Comparison of ENCODE assay signal across 8 mouse cellular contexts in the genomic region with DNA sequence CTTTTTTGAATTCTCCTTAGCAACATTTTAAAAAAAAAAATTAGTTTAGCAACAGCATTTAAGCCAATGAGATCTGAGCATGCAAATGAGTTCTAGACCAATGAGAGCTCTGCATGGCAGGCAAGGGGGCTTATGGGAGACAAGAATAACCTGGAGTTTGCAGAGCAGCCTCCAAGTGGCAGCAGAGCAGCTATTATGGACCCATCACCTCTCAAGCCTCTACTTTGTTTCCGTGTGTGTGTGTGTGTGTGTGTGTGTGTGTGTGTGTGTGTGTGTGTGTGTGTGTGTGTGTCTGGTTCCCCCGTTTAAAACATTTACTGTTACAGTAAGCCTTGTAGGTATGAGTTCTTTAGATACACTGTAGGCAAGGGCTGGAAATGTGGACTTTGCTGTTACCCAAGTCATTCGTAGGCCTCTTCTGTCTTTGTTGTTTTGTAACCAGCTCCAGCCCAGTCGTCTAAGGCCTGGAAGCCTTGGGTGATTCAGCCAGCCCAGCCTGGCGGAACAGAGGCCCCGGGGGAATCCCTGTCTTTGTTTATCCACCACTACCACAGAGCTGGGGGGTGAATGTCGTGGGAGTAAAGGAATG. TPM values are rescaled to one million over a fixed set of nuclear protein-coding genes. Genes with fewer than 3 reads are reported as not detected.
A peak's percentile ranks its signal among the peaks of the same experiment; 100 is the strongest.
DNase-seq lines count a peak whose midpoint lies in the region; ATAC-seq and TF ChIP-seq lines count a peak whose summit lies in the region.

No protein-coding gene starts in this region.

- no peak overlapping the region for H3K4me2 ChIP-seq in intestine, postnatal 0 days (replicated peaks; ENCODE audit: low read depth)
- H3K4me2 ChIP-seq in midbrain, embryonic 12.5 days (replicated peaks) = peak overlapping the region; percentile 36

- H3K9me3 ChIP-seq in intestine, postnatal 0 days (ENCODE audit: control insufficient read depth) = no peaks in the 10 kb centered on the region
- H3K9me3 ChIP-seq in limb, embryonic 10.5 days (replicated peaks) = no peaks in the 10 kb centered on the region
- no peaks in the 10 kb centered on the region for H3K9me3 ChIP-seq in midbrain, embryonic 12.5 days

- peak; percentile 77 for TF ChIP-seq CTCF in intestine, postnatal 0 days (IDR thresholded peaks at IDR 0.05; ENCODE audit: low read depth)

- H3K36me3 ChIP-seq in intestine, postnatal 0 days (ENCODE audit: control insufficient read depth, insufficient read depth) = 0 out of 2 replicates have a peak, but pooled peaks cover 5% of the 10 kb centered on the region
- peaks cover 67% of the 10 kb centered on the region for H3K36me3 ChIP-seq in limb, embryonic 10.5 days
- peaks cover 13% of the 10 kb centered on the region; the same call in 1 of the 2 replicates for H3K36me3 ChIP-seq in midbrain, embryonic 12.5 days

- no peaks in the 10 kb centered on the region; the same call in 1 of the 2 replicates for H3K4me1 ChIP-seq in intestine, postnatal 0 days (replicated peaks; ENCODE audit: control insufficient read depth, insufficient read depth, low read length)
- peaks cover 37% of the 10 kb centered on the region for H3K4me1 ChIP-seq in limb, embryonic 10.5 days
- peaks cover 18% of the 10 kb centered on the region for H3K4me1 ChIP-seq in midbrain, embryonic 12.5 days

- peak; percentile 93 for ATAC-seq in intestine, postnatal 0 days
- ATAC-seq in midbrain, embryonic 12.5 days (ENCODE audit: low FRiP score, low read depth) = peak; percentile 95

- peak overlapping the region; percentile 41; the same call in 1 of the 2 replicates for H3K27ac ChIP-seq in intestine, postnatal 0 days (ENCODE audit: low read depth, low read length)
- peak overlapping the region; percentile 80 for H3K27ac ChIP-seq in limb, embryonic 10.5 days
- peak overlapping the region; percentile 76 for H3K27ac ChIP-seq in midbrain, embryonic 12.5 days (replicated peaks)

- no peaks in the 10 kb centered on the region for H3K27me3 ChIP-seq in intestine, postnatal 0 days (replicated peaks; ENCODE audit: control insufficient read depth, insufficient read depth, low read length)
- H3K27me3 ChIP-seq in limb, embryonic 10.5 days (ENCODE audit: low read depth, poor library complexity, severe bottlenecking) = no peaks in the 10 kb centered on the region
- H3K27me3 ChIP-seq in midbrain, embryonic 12.5 days = no peaks in the 10 kb centered on the region

- no peak overlapping the region for H3K4me3 ChIP-seq in intestine, postnatal 0 days (ENCODE audit: low read depth, low read length)
- H3K4me3 ChIP-seq in limb, embryonic 10.5 days = no peak overlapping the region
- no peak overlapping the region for H3K4me3 ChIP-seq in midbrain, embryonic 12.5 days

- peak; percentile 68 for DNase-seq in urinary bladder, postnatal 14 days (ENCODE audit: low spot score)
- DNase-seq in urinary bladder, postnatal 25 days (ENCODE audit: low spot score) = no peak
- DNase-seq in embryo, embryonic 11.5 days (ENCODE audit: low read depth, low spot score) = peak; percentile 56
- peak; percentile 99 for DNase-seq in heart, adult 11 months
- peak; percentile 53 for DNase-seq in limb, embryonic 10.5 days (ENCODE audit: low spot score)
- DNase-seq in skeletal muscle tissue, adult 2 months (ENCODE audit: low read depth, low spot score) = peak; percentile 83

- 13% methylated on average over 7 of the region's 7 CpGs for WGBS in intestine, postnatal 0 days
- WGBS in limb, embryonic 10.5 days = 59% methylated on average over 7 of the region's 7 CpGs
- 22% methylated on average over 7 of the region's 7 CpGs for WGBS in midbrain, embryonic 12.5 days

- H3K9ac ChIP-seq in intestine, postnatal 0 days (ENCODE audit: low read depth, low read length) = no peak overlapping the region
- H3K9ac ChIP-seq in midbrain, embryonic 12.5 days (replicated peaks) = no peak overlapping the region

RNA-seq across cellular contexts. Expression of a gene that starts 37.8 kb away (rescaled TPM):
- polyA plus RNA-seq in intestine, postnatal 0 days (2015; fragmentation: Nextera tagmentation; extraction: Ambion mirVana) = 125 and 139 TPM in 2 replicates
- polyA plus RNA-seq in limb, embryonic 10.5 days (2016; fragmentation: Nextera tagmentation; extraction: Ambion mirVana) = 160 and 215 TPM in 2 replicates
- 169 and 215 TPM in 2 replicates for polyA plus RNA-seq in midbrain, embryonic 12.5 days (2016; fragmentation: Nextera tagmentation; extraction: Ambion mirVana)

RNA-seq across cellular contexts. Expression of a gene that starts 46.5 kb away (rescaled TPM):
- 6.2 and 6.6 TPM in 2 replicates for polyA plus RNA-seq in intestine, postnatal 0 days (2015; fragmentation: Nextera tagmentation; extraction: Ambion mirVana)
- polyA plus RNA-seq in limb, embryonic 10.5 days (2016; fragmentation: Nextera tagmentation; extraction: Ambion mirVana) = not detected in 2 replicates
- 0.27 and 0.63 TPM in 2 replicates for polyA plus RNA-seq in midbrain, embryonic 12.5 days (2016; fragmentation: Nextera tagmentation; extraction: Ambion mirVana)

RNA-seq across cellular contexts. Expression of a gene that starts 53.7 kb away (rescaled TPM):
- 27.6 and 30.8 TPM in 2 replicates for polyA plus RNA-seq in intestine, postnatal 0 days (2015; fragmentation: Nextera tagmentation; extraction: Ambion mirVana)
- 66.3 and 67.8 TPM in 2 replicates for polyA plus RNA-seq in limb, embryonic 10.5 days (2016; fragmentation: Nextera tagmentation; extraction: Ambion mirVana)
- polyA plus RNA-seq in midbrain, embryonic 12.5 days (2016; fragmentation: Nextera tagmentation; extraction: Ambion mirVana) = 53.8 and 59.2 TPM in 2 replicates
